Mouse (Mus musculus) small intestine, adult 2 months (tissue): ENCODE results near the gene Eps8l3. TPM values are rescaled to one million over a fixed set of nuclear protein-coding genes. Genes with fewer than 3 reads are reported as not detected.
"Not testable (repeated sequence)": the region's sequence is repeated elsewhere in the genome, so short reads cannot be mapped to it uniquely, and the experiment has no call there.

Experiments
- H3K27ac ChIP-seq: fragments of 200-500 bp; 2 replicates; pipeline ENCODE4 v1.5.1; 2012; ENCODE audit warnings: low read depth, low read length, control low read depth, inconsistent platforms; ENCODE audit not compliant: insufficient read depth
- H3K27me3 ChIP-seq: fragments of 200-500 bp; 2 replicates; pipeline ENCODE4 v1.6.1; 2012; ENCODE audit warnings: mild to moderate bottlenecking, moderate library complexity, low read length, inconsistent platforms; ENCODE audit not compliant: control insufficient read depth, insufficient read depth
- H3K36me3 ChIP-seq: fragments of 200-500 bp; 2 replicates; pipeline ENCODE4 v1.6.1; 2012; ENCODE audit warnings: mild to moderate bottlenecking, low read length, control low read depth, inconsistent platforms; ENCODE audit not compliant: control insufficient read depth, insufficient read depth
- H3K4me1 ChIP-seq: fragments of 200-500 bp; 2 replicates; pipeline ENCODE4 v1.6.1; 2012; ENCODE audit warnings: low read length, inconsistent platforms, mixed read lengths; ENCODE audit not compliant: control insufficient read depth, insufficient read depth, insufficient read length
- H3K4me3 ChIP-seq: fragments of 200-500 bp; 2 replicates; pipeline ENCODE4 v1.5.1; 2012; ENCODE audit warnings: low read depth, mild to moderate bottlenecking, control low read depth, inconsistent platforms, low read length, moderate library complexity
- CTCF ChIP-seq: fragments of 200-500 bp; IDR thresholded peaks from 2 replicates; pipeline ENCODE4 v1.5.1; 2012; ENCODE audit warnings: low read depth, mild to moderate bottlenecking, control low read depth, inconsistent platforms, low read length, moderate library complexity, mixed read lengths; ENCODE audit not compliant: insufficient replicate concordance, insufficient read length; ENCODE audit errors: extremely low read depth
- POLR2A ChIP-seq: fragments of 200-500 bp; IDR thresholded peaks from 2 replicates; pipeline ENCODE4 v1.6.1; 2012; ENCODE audit warnings: low read depth, mild to moderate bottlenecking, control low read depth, inconsistent platforms, low read length, moderate library complexity
- WGBS: fragments of 180-500 bp; shearing (Covaris S2); methylation state at CpG from one replicate; pipeline ENCODE4 v1.1.7; 2018; 5-methylcytosine and 5-hydroxymethylcytosine counted together
- polyA plus RNA-seq: library from polyadenylated mRNA; depleted of rRNA; stranded (reverse); fragments of >200 nt; gene quantifications from 2 replicates; pipeline ENCODE4 v1.2.3, GENCODE M21; 2012

Gene Eps8l3
- polyA plus RNA-seq, 1 experiment = 351 TPM

DNA sequence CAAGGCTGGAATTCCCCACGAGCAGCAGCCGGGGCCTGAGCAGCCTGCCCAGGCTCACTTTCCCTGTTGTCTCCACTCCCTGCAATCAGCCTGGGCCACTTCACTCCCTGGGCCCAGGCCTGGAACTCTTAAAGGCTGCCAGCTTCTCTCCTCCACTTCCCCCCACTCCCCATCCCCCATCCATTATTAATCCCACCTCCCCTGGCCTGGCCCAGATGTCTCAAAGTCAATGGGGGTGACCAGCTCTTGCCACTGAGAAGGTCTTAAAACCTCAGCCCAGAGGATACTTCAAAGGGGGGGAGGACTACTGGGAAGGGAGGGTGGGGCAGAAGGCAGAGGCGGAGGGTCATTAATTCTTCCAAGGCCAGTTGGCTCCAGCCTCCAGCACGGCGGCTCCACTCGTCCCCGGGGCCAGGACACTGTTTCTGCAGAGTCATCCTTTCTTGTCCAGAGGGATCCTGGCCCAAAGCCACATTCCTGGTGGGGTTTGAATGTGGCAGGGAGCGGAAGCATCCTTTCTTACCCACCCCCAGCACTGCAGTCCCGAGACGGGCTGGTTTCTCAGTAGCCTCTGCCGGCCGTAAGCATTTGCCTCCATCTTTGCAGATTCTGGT is 26.5 kb upstream of the Eps8l3 start:
- peaks cover 5% of the 10 kb centered on the region; the same call in 1 of the 2 replicates for H3K4me1 ChIP-seq
- no peaks in the 10 kb centered on the region for H3K36me3 ChIP-seq
- no peak overlapping the region for H3K4me3 ChIP-seq
- WGBS = 58% methylated on average over 12 of the region's 12 CpGs
- no peak for TF ChIP-seq CTCF
- TF ChIP-seq POLR2A = no peak
- H3K27me3 ChIP-seq = no peaks in the 10 kb centered on the region
- H3K27ac ChIP-seq = 0 out of 2 replicates have a peak overlapping the region, but pooled peaks have one; percentile 14

DNA sequence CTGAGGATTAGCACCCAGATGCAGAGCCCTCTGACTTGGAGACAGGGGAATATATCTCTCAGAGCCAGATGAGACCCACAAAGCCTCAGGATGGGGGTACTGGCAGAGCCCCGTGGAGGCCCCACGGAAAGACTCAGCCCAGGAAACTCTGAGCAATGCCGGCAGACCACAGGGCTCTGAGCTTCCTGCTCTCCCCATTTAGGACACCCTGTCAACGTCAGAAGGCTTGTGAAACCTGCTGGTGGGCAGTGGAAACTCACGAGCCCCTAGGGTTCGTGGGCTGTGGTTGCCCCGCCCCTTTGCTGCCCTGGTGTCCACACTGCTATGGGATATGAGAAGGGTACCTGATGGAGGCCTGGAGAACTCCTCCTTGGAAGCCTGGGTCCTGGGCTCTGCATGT is 24.2 kb upstream of the Eps8l3 start:
- no peak overlapping the region for H3K27ac ChIP-seq
- no peaks in the 10 kb centered on the region for H3K27me3 ChIP-seq
- no peak overlapping the region for H3K4me3 ChIP-seq
- H3K4me1 ChIP-seq = peaks cover 8% of the 10 kb centered on the region; the same call in 1 of the 2 replicates
- TF ChIP-seq CTCF (no peak), POLR2A (no peak)
- H3K36me3 ChIP-seq = no peaks in the 10 kb centered on the region
- 67% methylated on average over 7 of the region's 7 CpGs for WGBS

DNA sequence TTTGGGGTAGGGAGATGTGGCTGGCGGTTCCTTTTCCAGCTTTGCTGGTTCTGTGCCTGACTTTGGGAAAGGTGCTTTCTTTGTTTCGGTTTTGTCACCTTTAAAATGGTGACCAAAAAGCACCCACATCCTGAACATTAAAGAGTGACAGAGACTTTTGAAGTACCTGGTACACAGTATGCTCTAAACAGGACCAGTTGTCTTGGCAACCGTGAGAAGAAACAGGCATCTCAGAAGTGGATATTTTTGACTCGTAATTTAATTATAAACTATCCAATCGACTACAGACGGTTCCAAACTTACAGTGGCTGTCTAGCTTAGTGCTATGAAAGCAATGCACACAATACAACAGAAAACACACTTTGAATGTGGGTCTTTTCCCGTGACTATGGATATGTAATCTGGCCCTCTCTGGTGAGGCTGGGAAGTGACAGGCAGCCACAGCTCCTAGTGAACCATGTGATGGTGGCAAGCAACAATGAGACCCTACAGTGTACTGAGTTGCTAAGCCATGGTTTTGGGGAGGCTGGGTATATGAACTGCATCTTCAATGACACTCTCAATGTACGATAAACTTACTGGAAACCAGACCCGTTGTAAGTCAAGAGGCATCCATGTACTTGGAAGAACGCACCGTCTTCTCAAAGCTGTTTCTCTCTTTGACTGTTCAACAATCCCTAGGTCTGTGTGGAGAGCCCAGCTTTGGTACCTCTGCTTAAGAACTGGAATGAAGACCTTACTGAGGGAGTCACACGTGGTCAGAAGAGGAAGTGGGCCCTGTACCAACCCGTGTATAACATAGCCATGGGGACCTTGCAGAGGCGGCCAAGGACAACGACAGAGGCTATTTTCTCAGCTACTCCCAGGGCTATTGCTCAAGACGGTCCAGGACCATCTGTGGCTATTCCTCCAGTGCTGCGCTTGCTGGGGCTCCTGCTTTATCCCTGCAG is 23.5 kb upstream of the Eps8l3 start:
- Histone ChIP-seq H3K4me1 (peaks cover 11% of the 10 kb centered on the region; the same call in 1 of the 2 replicates), H3K27me3 (no peaks in the 10 kb centered on the region), H3K27ac (no peak overlapping the region), H3K36me3 (no peaks in the 10 kb centered on the region), H3K4me3 (no peak overlapping the region)
- WGBS = 79% methylated on average over 17 of the region's 17 CpGs
- no peak for TF ChIP-seq CTCF
- TF ChIP-seq POLR2A = no peak

DNA sequence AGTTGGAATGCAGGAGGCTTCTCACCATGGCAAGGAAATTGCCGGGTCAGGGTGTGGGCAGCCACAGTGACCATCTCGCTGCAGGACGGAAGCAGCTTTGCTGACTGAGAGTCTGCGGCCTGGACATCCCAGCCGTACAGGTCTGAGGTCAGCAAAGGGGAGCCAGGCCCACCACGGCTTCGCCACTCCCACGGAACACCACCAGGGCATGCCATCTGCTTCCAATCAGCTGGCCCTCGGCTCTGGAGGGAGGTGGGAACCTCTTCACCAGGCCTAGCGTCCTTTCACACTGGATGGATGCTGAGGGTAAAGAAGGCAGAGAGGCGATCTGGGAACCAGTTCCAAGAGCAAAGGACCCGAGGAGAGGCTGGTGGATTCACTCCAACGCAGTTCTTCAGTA is 21.7 kb upstream of the Eps8l3 start:
- WGBS = 93% methylated on average over 13 of the region's 13 CpGs
- peaks cover 7% of the 10 kb centered on the region; the same call in 1 of the 2 replicates for H3K4me1 ChIP-seq
- H3K27me3 ChIP-seq = no peaks in the 10 kb centered on the region
- H3K4me3 ChIP-seq = no peak overlapping the region
- TF ChIP-seq POLR2A (no peak), CTCF (no peak)
- H3K27ac ChIP-seq = no peak overlapping the region
- H3K36me3 ChIP-seq = no peaks in the 10 kb centered on the region

DNA sequence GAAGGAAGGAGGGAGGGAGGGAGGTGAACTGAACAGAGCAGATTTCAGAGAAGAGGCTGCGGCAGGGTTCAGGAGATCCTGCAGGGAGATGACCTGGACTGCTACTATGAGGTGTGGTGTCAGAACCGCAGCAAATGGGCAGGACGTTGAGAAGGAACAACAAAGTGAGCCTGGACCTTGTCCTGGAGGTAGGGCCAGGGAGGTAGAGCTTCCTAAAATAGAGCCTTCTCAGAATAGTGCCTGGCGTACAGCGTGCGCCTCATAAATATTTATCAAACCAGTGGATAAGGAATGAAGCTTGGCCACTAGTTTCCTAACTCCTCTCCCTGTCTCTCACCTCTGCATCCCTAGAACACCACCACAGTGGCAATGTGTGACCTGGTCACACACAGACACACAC is 19.4 kb upstream of the Eps8l3 start:
- Histone ChIP-seq H3K4me3 (no peak overlapping the region), H3K36me3 (no peaks in the 10 kb centered on the region), H3K4me1 (peaks cover 7% of the 10 kb centered on the region; the same call in 1 of the 2 replicates), H3K27me3 (no peaks in the 10 kb centered on the region), H3K27ac (peak overlapping the region; percentile 19; the same call in 1 of the 2 replicates)
- TF ChIP-seq CTCF (no peak), POLR2A (no peak)
- 23% methylated on average over 6 of the region's 6 CpGs for WGBS

DNA sequence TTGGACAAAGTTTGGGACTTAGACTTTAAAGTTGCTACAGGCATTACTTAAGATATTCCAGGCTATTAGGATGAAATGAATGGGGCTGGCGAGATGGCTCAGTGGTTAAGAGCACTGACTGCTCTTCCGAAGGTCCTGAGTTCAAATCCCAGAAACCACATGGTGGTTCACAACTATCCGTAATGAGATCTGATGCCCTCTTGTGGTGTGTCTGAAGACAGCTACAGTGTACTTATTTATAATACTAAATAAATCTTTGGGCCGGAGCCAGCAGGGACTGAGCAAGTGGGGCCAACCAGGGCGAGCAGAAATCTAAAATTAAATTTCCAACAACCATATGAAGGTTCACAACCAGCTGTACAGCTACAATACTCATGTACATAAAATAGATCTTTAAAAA is 15.5 kb upstream of the Eps8l3 start:
- H3K4me3 ChIP-seq, H3K36me3 ChIP-seq, H3K27me3 ChIP-seq, H3K27ac ChIP-seq: not testable (repeated sequence)
- H3K4me1 ChIP-seq = peaks cover 23% of the 10 kb centered on the region; the same call in 1 of the 2 replicates
- WGBS = 78% methylated on average over 5 of the region's 5 CpGs

DNA sequence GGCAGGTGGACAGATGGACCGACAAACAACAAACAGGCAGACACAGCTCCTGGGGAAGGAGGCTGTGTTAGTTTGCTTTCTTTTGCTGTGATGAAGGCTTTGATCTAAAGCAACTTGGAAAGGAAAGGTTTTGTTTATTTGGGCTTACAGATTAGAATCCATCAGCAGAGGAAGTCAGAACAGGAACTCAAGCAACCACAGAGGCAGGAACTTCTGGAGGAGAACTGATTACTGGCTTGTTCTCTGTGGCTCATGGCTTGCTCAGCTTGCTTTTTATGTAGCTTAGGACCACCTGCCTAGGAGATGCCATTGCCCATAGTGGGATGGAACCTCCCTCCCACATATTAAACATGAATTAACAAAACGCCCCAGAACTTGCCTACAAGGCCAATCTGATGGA is 14.6 kb upstream of the Eps8l3 start:
- TF ChIP-seq CTCF (no peak), POLR2A (no peak)
- H3K27ac ChIP-seq = no peak overlapping the region
- no peaks in the 10 kb centered on the region for H3K36me3 ChIP-seq
- 87% methylated on average over 2 of the region's 2 CpGs for WGBS
- peaks cover 30% of the 10 kb centered on the region for H3K4me1 ChIP-seq
- H3K27me3 ChIP-seq = no peaks in the 10 kb centered on the region
- no peak overlapping the region for H3K4me3 ChIP-seq
